Comparison of ENCODE assay signal across 7 mouse cellular contexts in the genomic region with DNA sequence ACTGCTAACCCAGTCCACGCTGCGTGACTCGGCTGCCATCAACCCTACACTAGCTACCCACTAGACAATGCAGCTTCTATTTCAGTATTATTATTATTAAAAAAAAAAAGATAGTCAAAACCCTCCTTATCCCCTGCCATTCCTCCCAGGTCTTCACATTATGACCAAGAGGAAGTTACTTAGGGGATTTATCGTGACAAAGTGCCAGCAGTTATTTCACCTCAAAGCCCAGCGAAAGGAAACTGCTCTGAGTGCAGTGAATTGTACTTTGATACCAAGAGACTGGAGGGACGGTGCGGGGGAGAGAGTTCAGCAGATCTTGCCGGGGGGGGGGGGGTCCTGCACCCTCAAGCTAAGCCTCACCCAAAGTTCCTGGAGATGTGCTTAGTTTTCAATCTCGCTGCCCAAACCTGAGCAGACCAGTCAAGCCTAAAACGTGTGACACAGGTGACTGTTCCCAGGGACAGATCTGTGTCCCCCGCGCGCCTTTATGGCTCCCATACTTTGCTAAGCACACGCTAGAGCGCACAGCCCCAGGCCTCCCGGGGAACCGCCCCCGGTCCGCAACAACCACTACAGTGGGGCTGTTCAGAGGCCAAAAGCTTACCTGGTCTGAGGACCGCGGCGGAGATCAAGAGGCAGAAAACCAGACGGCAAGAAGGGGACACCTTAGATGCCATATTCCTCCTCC. TPM values are rescaled to one million over a fixed set of nuclear protein-coding genes. Genes with fewer than 3 reads are reported as not detected.
A peak's percentile ranks its signal among the peaks of the same experiment; 100 is the strongest.
DNase-seq lines count a peak whose midpoint lies in the region; ATAC-seq and TF ChIP-seq lines count a peak whose summit lies in the region.

No protein-coding gene starts in this region.

- TF ChIP-seq POLR2A in bone marrow macrophage, adult 2 months (IDR thresholded peaks at IDR 0.05; ENCODE audit: borderline replicate concordance, low read depth, low read length), result no peak

- 0 out of 2 replicates have a peak, but pooled peaks have one; percentile 6 for ATAC-seq in lung, embryonic 14.5 days (ENCODE audit: insufficient read depth)
- no peak for ATAC-seq in forebrain, embryonic 14.5 days
- peak; percentile 17 for ATAC-seq in kidney, embryonic 15.5 days (replicated peaks; ENCODE audit: low FRiP score)
- ATAC-seq in megakaryocyte, adult 5-6 weeks (ENCODE audit: poor library complexity, severe bottlenecking), result 0 out of 2 replicates have a peak, but pooled peaks have one; percentile 3
- ATAC-seq in stomach, embryonic 15.5 days (ENCODE audit: insufficient read depth, low FRiP score, low read depth), result no peak

- H3K9ac ChIP-seq in lung, embryonic 14.5 days, result peak overlapping the region; percentile 49
- peak overlapping the region; percentile 68 for H3K9ac ChIP-seq in forebrain, embryonic 14.5 days (ENCODE audit: low read length)
- peak overlapping the region; percentile 70 for H3K9ac ChIP-seq in kidney, embryonic 15.5 days
- H3K9ac ChIP-seq in stomach, embryonic 15.5 days, result peak overlapping the region; percentile 60

- peaks cover 3% of the 10 kb centered on the region; the same call in 1 of the 2 replicates for H3K4me1 ChIP-seq in lung, embryonic 14.5 days (ENCODE audit: insufficient read depth)
- H3K4me1 ChIP-seq in bone marrow macrophage, adult 2 months (ENCODE audit: control insufficient read depth, insufficient read depth, low read length), result peaks cover 12% of the 10 kb centered on the region
- peaks cover 6% of the 10 kb centered on the region for H3K4me1 ChIP-seq in forebrain, embryonic 14.5 days (ENCODE audit: control insufficient read depth, insufficient read depth, low read length)
- peaks cover 18% of the 10 kb centered on the region; the same call in 1 of the 2 replicates for H3K4me1 ChIP-seq in kidney, embryonic 15.5 days
- H3K4me1 ChIP-seq in stomach, embryonic 15.5 days, result no peaks in the 10 kb centered on the region; the same call in 1 of the 2 replicates

- H3K4me3 ChIP-seq in lung, embryonic 14.5 days (ENCODE audit: low read depth, low read length), result peak overlapping the region; percentile 64
- peak overlapping the region; percentile 79 for H3K4me3 ChIP-seq in bone marrow macrophage, adult 2 months (ENCODE audit: insufficient read depth, low read length)
- H3K4me3 ChIP-seq in forebrain, embryonic 14.5 days (ENCODE audit: low read depth, low read length), result peak overlapping the region; percentile 57
- peak overlapping the region; percentile 74 for H3K4me3 ChIP-seq in kidney, embryonic 15.5 days (replicated peaks)
- peak overlapping the region; percentile 75 for H3K4me3 ChIP-seq in stomach, embryonic 15.5 days (replicated peaks)

- H3K27ac ChIP-seq in lung, embryonic 14.5 days (ENCODE audit: low read depth), result peak overlapping the region; percentile 6; the same call in 1 of the 2 replicates
- peak overlapping the region; percentile 29 for H3K27ac ChIP-seq in bone marrow macrophage, adult 2 months (ENCODE audit: insufficient read depth, low read depth, low read length)
- H3K27ac ChIP-seq in forebrain, embryonic 14.5 days (ENCODE audit: low read depth, low read length), result 0 out of 2 replicates have a peak overlapping the region, but pooled peaks have one; percentile 46
- H3K27ac ChIP-seq in kidney, embryonic 15.5 days, result peak overlapping the region; percentile 74
- H3K27ac ChIP-seq in stomach, embryonic 15.5 days, result peak overlapping the region; percentile 85

- no peaks in the 10 kb centered on the region for H3K9me3 ChIP-seq in lung, embryonic 14.5 days (ENCODE audit: low read depth, low read length)
- no peaks in the 10 kb centered on the region for H3K9me3 ChIP-seq in forebrain, embryonic 14.5 days (replicated peaks; ENCODE audit: control insufficient read depth, low read length)
- H3K9me3 ChIP-seq in kidney, embryonic 15.5 days (replicated peaks), result no peaks in the 10 kb centered on the region
- no peaks in the 10 kb centered on the region for H3K9me3 ChIP-seq in stomach, embryonic 15.5 days

- H3K36me3 ChIP-seq in lung, embryonic 14.5 days (ENCODE audit: insufficient read depth), result no peaks in the 10 kb centered on the region
- H3K36me3 ChIP-seq in forebrain, embryonic 14.5 days (ENCODE audit: control insufficient read depth, insufficient read depth, low read length), result no peaks in the 10 kb centered on the region
- H3K36me3 ChIP-seq in kidney, embryonic 15.5 days, result no peaks in the 10 kb centered on the region
- no peaks in the 10 kb centered on the region for H3K36me3 ChIP-seq in stomach, embryonic 15.5 days

- no peak for TF ChIP-seq CTCF in lung, embryonic 14.5 days (IDR thresholded peaks at IDR 0.05; ENCODE audit: low read depth)
- TF ChIP-seq CTCF in bone marrow macrophage, adult 2 months (IDR thresholded peaks at IDR 0.05; ENCODE audit: low read depth, low read length), result no peak

- H3K27me3 ChIP-seq in lung, embryonic 14.5 days (ENCODE audit: insufficient read depth, low read length), result no peaks in the 10 kb centered on the region
- H3K27me3 ChIP-seq in forebrain, embryonic 14.5 days (replicated peaks; ENCODE audit: control insufficient read depth, insufficient read depth, low read length), result no peaks in the 10 kb centered on the region
- no peaks in the 10 kb centered on the region for H3K27me3 ChIP-seq in kidney, embryonic 15.5 days
- no peaks in the 10 kb centered on the region for H3K27me3 ChIP-seq in stomach, embryonic 15.5 days (replicated peaks)

- DNase-seq in lung, embryonic 14.5 days, result peak; percentile 45
- DNase-seq in lung, postnatal 36 days, result no peak
- peak; percentile 46 for DNase-seq in forebrain, embryonic 14.5 days (ENCODE audit: low spot score)

- H3K4me2 ChIP-seq in lung, embryonic 14.5 days, result peak overlapping the region; percentile 84
- H3K4me2 ChIP-seq in forebrain, embryonic 14.5 days (ENCODE audit: low read length), result peak overlapping the region; percentile 79
- H3K4me2 ChIP-seq in kidney, embryonic 15.5 days, result peak overlapping the region; percentile 66
- H3K4me2 ChIP-seq in stomach, embryonic 15.5 days, result peak overlapping the region; percentile 68

- WGBS in lung, embryonic 14.5 days, result under 1% methylated on average over 23 of the region's 23 CpGs
- under 1% methylated on average over 23 of the region's 23 CpGs for WGBS in forebrain, embryonic 14.5 days
- under 1% methylated on average over 23 of the region's 23 CpGs for WGBS in kidney, embryonic 15.5 days
- WGBS in stomach, embryonic 15.5 days, result under 1% methylated on average over 23 of the region's 23 CpGs

RNA-seq across cellular contexts. Expression of a gene that starts 1.9 kb away (rescaled TPM):
- polyA plus RNA-seq in lung, embryonic 14.5 days (2014; fragmentation: Nextera tagmentation; extraction: Ambion mirVana), result 46.9 and 52.0 TPM in 2 replicates
- polyA plus RNA-seq in bone marrow macrophage, adult 2 months (2012; ENCODE audit: insufficient read depth, insufficient read length, missing spikeins), result 133 and 141 TPM in 2 replicates
- 42.9 and 52.8 TPM in 2 replicates for polyA plus RNA-seq in forebrain, embryonic 14.5 days (2014; fragmentation: Nextera tagmentation; extraction: Ambion mirVana)
- polyA plus RNA-seq in kidney, embryonic 15.5 days (2015; fragmentation: Nextera tagmentation; extraction: Ambion mirVana), result 55.8 and 57.9 TPM in 2 replicates
- 35.6 and 36.5 TPM in 2 replicates for total RNA-seq in megakaryocyte, adult 5-6 weeks (2015)
- 63.1 and 63.2 TPM in 2 replicates for total RNA-seq in megakaryocyte, adult 5-6 weeks (2017)
- polyA plus RNA-seq in stomach, embryonic 15.5 days (2015; fragmentation: Nextera tagmentation; extraction: Ambion mirVana), result 43.4 and 45.4 TPM in 2 replicates

Comparison
In these comparisons a context has a peak if more than half of its experiments do, and no peak if none do; other contexts are left out.
1. ATAC-seq: peak in lung, embryonic 14.5 days (single experiment), kidney, embryonic 15.5 days (single experiment) and megakaryocyte, adult 5-6 weeks (single experiment); none in forebrain, embryonic 14.5 days (single experiment) and stomach, embryonic 15.5 days (single experiment).
2. H3K27ac ChIP-seq: peak in every context shown above with its lines; median percentile 85 in stomach, embryonic 15.5 days; 74 in kidney, embryonic 15.5 days; 46 in forebrain, embryonic 14.5 days; 29 in bone marrow macrophage, adult 2 months; 6 in lung, embryonic 14.5 days.
3. Peak in every context shown above with its lines, with median percentiles within 50 percentile points of each other: H3K4me2 ChIP-seq, H3K4me3 ChIP-seq and H3K9ac ChIP-seq.